Mouse (Mus musculus) adrenal gland, adult 2 months (tissue): Measurements from ENCODE around the gene Grik2. TPM values are rescaled to one million over a fixed set of nuclear protein-coding genes. Genes with fewer than 3 reads are reported as not detected.
"Not testable (repeated sequence)": the region's sequence is repeated elsewhere in the genome, so short reads cannot be mapped to it uniquely, and the experiment has no call there.

Source experiments
- DNase-seq: peaks from one replicate; pipeline ENCODE4 v3.0.0; 2021
- polyA plus RNA-seq: library from polyadenylated mRNA; depleted of rRNA; stranded (reverse); fragments of >200 nt; gene quantifications from 2 replicates; pipeline ENCODE4 v1.2.3, GENCODE M21; 2012
- total RNA-seq, 2 experiments: library from RNA; stranded (reverse); gene quantifications; 2 replicates each; pipeline ENCODE4 v1.2.3; 2021

The Grik2 gene
- total and polyA plus RNA-seq, 3 experiments, result 0.34 to 1.8 (median 1.6) TPM

GRCm38 (mm10) chr10:49647116-49647515, 141.4 kb downstream of the Grik2 start:
- no peak for DNase-seq

DNA sequence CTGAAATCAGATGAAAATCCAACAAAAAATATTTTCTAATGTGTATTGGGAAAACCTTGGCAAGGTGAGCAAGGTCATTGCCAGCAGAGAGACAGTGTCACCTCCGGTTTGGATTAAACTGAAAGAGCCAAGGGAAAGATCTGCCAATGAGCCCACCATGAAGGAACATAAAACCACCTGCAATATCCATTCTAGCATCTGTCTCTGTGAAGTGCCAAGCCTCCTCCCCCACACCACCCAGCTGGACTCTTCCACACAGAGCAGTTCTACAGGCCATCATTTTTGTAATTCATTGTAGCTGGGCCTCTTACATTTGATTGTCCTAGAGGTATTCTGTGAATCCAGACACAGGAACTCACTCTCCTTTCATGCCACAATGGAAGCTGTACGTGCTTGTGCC, 148.7 kb downstream of the Grik2 start:
- no peak for DNase-seq

DNA sequence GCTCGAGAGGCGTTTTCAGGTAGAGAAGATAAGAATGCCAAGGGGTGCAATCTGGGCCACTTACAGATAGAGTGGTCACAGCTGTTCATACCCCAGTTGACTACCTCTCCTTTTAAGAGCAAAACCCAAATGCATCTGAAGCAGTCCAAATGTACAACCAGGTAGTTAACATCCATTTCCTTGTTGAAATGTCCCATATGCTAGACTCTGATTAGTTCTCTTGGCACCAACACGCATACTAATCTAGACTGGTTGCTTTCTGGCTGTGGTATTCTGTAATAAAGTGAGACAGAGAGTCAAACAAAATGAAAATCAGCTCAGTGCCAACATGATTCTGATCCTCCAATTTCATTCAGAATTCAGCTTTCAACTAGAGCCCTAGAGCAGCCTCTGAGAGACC, 164.6 kb downstream of the Grik2 start:
- DNase-seq, result no peak

DNA sequence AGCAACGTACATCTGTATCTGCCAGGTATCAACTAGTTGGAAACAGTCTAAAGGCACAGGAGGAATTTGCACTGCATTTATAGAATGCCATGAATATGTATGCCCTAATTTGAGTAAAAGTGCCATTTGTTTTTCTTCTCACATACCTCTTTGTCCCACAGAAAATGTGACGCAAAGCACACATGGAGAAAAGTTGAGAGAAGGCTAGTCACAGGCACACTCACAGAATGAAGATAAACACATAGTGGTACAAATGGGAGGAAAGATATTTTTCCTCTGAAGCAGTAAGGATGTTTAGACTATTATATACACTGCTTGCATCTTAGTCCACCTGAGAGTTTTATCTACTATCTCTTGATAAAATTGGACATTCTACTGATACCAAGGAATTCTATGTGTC, 190.9 kb downstream of the Grik2 start:
- no peak for DNase-seq

- no peak for DNase-seq
Measured at GRCm38 (mm10) chr10:49573514-49573913, 215.1 kb downstream of the Grik2 start.

- DNase-seq, result no peak
Measured at GRCm38 (mm10) chr10:49559872-49560407, 228.6 kb downstream of the Grik2 start.

DNA sequence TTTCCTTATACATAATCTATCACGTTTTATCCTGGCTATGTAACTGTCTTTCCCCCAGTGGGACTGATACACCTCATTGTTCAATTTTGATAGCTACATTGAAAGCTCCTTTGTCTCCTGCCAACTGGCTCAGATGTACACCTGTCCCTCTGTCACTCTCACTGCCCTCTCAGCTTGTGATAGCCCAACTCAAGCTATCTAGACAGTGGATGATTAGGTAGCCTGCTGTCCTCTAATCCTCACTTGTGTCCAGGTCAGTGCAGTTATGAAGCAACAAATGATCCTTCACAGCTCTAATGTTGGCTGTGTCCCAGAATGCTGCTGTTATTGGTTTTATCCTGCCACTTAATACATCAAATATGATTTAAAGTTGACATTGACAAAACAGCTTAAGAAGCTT, 246.3 kb downstream of the Grik2 start:
- DNase-seq, result no peak

DNA sequence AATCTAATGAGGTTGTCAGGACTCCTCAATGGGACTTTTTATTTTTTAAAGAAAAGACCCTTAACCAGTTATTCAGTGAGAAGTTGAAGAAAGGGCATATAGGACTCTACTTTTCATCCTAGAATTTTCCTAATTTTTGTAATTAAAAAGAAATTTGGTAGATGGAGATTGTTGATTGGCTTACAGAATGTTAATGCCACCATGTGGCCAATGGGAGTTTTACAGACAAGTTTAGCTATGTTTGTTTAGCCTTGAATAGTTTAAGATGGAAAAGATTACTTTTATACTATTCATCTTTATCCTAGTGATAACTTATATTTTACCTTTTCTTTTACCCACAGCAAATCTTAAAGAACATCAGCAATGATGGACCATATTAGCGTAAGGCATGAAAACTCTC, 268.8 kb downstream of the Grik2 start:
- no peak for DNase-seq

GRCm38 (mm10) chr10:49500628-49501027, 287.9 kb downstream of the Grik2 start:
- DNase-seq, result no peak

DNA sequence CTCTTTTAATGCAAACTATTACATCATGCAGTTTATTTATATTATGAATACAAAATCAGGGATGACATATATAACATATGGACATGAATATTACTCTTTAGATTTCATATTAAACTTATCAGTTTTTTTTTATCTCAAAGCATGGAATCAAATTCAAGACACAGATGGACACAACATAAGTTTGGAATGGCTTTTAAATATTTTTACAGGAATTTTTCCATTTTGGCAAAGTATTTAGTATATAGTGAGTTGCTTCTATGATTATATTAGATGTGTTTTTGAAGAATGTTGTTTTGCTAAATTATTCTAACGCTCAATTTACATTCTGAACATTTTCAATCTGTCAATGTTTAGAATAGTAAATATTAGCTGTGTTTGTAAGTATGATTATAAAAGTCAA, 291.3 kb downstream of the Grik2 start:
- no peak for DNase-seq

DNA sequence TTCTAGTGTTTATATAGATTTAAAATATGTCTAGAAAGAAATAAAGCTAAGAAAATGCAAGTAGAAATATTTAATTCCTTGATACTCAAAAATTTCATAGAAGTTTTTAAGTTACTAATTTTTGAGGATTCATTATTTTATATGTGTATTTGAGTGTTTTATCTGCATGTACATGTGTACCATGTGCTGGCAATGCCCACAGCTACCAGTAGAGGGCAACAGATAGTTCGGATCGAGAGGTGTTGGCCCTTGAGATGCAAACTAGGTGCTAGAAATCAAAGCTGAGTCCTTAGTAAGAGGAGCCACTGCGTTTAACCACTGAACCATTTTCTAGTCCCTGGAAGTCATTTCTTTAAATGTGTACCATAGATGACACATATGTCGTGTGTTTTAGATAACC, 307.1 kb downstream of the Grik2 start:
- no peak for DNase-seq

- DNase-seq, result no peak
Measured at GRCm38 (mm10) chr10:49480085-49480749, 308.3 kb downstream of the Grik2 start.

DNA sequence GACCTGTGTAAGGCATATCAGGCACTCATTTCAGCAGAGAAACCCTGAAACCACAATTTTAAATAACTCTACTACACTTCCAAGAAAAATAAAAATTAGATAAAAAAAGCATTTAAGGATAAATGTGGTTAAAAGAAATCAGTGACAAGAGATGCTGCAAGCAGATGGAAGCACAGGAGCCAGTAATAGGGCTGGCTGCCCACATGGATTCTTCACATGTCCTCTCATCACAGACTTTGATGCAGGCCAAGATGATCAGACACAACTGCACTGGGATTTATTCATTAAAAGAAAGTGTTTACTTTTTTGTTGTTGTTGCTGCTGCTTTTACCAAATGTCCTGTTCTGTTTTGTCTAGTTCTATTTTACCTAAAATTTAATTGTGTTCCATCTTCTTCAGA, 315.0 kb downstream of the Grik2 start:
- DNase-seq, result no peak

DNA sequence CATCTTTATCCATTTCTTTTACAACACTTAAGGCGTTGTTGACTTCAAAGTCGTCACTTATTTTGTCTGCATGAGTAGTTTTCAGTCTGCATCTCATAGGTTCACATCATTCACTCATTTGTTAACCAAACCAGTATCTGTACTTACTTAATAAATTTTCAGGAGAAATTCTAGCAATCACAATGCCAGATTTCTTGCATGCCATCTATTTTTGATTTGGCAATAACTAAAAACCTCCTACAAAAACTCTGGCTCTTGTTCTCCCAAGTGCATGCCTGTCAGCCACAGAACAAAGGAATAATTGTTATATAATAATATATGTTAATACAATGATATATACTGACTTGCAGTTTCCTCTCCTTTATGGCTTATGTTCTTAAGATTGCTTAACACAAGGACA, 331.8 kb downstream of the Grik2 start:
- no peak for DNase-seq

GRCm38 (mm10) chr10:49453535-49453934, 335.0 kb downstream of the Grik2 start:
- no peak for DNase-seq

DNA sequence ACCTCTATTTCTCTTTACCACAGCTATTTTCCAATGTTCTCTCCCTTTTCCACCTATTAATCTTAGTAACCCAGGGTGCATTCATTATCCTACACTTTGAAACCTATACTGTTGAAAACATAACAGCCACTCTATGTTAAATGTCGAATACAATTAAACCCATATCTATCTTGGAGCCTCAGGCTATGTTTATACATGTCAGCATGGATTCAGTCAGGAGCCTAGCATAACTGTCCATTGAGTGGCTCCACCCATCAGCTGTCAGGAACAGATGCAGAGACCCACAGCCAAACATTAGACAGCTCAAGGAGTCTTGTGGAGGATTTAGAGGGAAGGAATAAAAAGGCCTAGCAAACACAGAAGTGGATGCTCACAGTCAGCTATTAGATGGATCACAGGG, 347.2 kb downstream of the Grik2 start:
- DNase-seq, result no peak

- DNase-seq, result no peak
Measured at GRCm38 (mm10) chr10:49437057-49437456, 351.5 kb downstream of the Grik2 start.

- DNase-seq, result no peak
Measured at GRCm38 (mm10) chr10:49436301-49436700, 352.3 kb downstream of the Grik2 start.

GRCm38 (mm10) chr10:49432825-49433224, 355.7 kb downstream of the Grik2 start:
- DNase-seq, result no peak

- DNase-seq, result not testable (repeated sequence)
Measured at GRCm38 (mm10) chr10:49417206-49417605, 371.4 kb downstream of the Grik2 start.

- DNase-seq, result no peak
Measured at GRCm38 (mm10) chr10:49382996-49383395, 405.6 kb downstream of the Grik2 start.

DNA sequence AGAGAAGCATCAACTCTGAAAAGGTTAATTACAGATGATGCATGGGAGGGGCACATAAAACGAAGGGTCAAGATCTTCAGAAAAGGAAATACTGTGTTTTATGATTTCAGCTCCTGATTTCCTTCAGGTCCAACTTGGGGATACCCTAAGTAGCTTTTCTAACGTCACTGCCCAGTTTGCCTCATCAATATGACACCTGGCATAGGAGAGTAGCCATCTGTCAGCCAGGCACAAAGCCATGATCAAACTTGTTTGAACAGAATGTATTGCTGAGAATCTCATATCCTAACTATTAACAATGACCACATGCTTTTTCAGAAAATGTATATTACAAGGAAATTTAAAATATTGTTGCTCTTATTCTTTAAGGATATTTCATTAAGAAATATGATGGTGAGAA, 406.7 kb downstream of the Grik2 start:
- DNase-seq, result no peak

GRCm38 (mm10) chr10:49368601-49369000, 420.0 kb downstream of the Grik2 start:
- no peak for DNase-seq

DNA sequence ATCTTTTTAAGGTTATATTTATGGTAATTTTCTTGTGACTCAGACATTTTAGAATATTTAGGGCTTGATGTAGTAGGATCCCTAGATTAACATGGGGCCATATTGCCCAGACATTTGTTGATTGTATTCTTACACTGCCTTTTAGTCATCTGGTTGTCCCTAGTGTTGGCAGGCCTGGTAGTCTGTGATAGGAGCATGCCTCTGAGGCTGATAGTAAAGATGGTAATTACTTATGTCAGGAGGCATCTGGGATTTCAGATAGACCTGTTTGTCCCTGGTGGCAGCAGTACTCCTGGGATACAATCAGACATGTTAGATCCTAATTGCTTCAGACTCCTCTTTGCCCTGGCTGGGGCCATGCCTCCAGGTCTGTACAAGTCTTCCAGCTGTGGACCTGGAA, 423.3 kb downstream of the Grik2 start:
- DNase-seq, result no peak
